Mouse (Mus musculus): Measurements from ENCODE around the gene Naaladl1. TPM values are rescaled to one million over a fixed set of nuclear protein-coding genes. Genes with fewer than 3 reads are reported as not detected.

The Naaladl1 gene
- polyA plus RNA-seq, 1 experiment from 2014 or later, result 0.64 TPM

GRCm38 (mm10) chr19:6139701-6140100, 34.1 kb downstream of the Naaladl1 start:
- no peaks in the 10 kb centered on the region for H3K9me3 ChIP-seq
- peak overlapping the region; percentile 59 for H3K4me3 ChIP-seq
- no peak for ATAC-seq (ENCODE audit: insufficient number of reproducible peaks, insufficient read depth, low FRiP score, low TSS enrichment)
- H3K9ac ChIP-seq, result peak overlapping the region; percentile 85
- H3K27ac ChIP-seq, result no peak overlapping the region
- peaks cover 6% of the 10 kb centered on the region; the same call in 1 of the 2 replicates for H3K4me1 ChIP-seq
- WGBS, result 95% methylated on average over 6 of the region's 6 CpGs
- peak overlapping the region; percentile 67 for H3K4me2 ChIP-seq (replicated peaks)
- H3K27me3 ChIP-seq, result no peaks in the 10 kb centered on the region
- peaks cover 33% of the 10 kb centered on the region for H3K36me3 ChIP-seq

- H3K9me3 ChIP-seq, result no peaks in the 10 kb centered on the region
- H3K27ac ChIP-seq, result peak overlapping the region; percentile 97
- H3K27me3 ChIP-seq, result no peaks in the 10 kb centered on the region
- H3K9ac ChIP-seq, result peak overlapping the region; percentile 85
- H3K4me2 ChIP-seq (replicated peaks), result peak overlapping the region; percentile 67
- peak overlapping the region; percentile 59 for H3K4me3 ChIP-seq
- H3K36me3 ChIP-seq, result peaks cover 27% of the 10 kb centered on the region
- H3K4me1 ChIP-seq, result peaks cover 6% of the 10 kb centered on the region; the same call in 1 of the 2 replicates
- ATAC-seq (ENCODE audit: insufficient number of reproducible peaks, insufficient read depth, low FRiP score, low TSS enrichment), result peak; percentile 54; the same call in 1 of the 2 replicates
- WGBS, result 7% methylated on average over 16 of the region's 16 CpGs
Measured at GRCm38 (mm10) chr19:6140374-6140677, 34.7 kb downstream of the Naaladl1 start.

- H3K9ac ChIP-seq, result peak within 1 kb of the TSS; percentile 85
- peak within 1 kb of the TSS; percentile 59 for H3K4me3 ChIP-seq
- H3K27me3 ChIP-seq, result no peaks in the 10 kb centered on the region
- peak within 1 kb of the TSS; percentile 97 for H3K27ac ChIP-seq
- peaks cover 6% of the 10 kb centered on the region; the same call in 1 of the 2 replicates for H3K4me1 ChIP-seq
- peak within 1 kb of the TSS; percentile 67 for H3K4me2 ChIP-seq (replicated peaks)
- H3K36me3 ChIP-seq, result peaks cover 22% of the 10 kb centered on the region
- no peaks in the 10 kb centered on the region for H3K9me3 ChIP-seq
- ATAC-seq (ENCODE audit: insufficient number of reproducible peaks, insufficient read depth, low FRiP score, low TSS enrichment), result peak; percentile 92
- WGBS, result under 1% methylated on average over 67 of the region's 68 CpGs
Measured at GRCm38 (mm10) chr19:6140678-6141393, 35.3 kb downstream of the Naaladl1 start, which contains the start of gene Batf2. Gene Batf2, plus strand, starts transcription at chr19:6140983.

- Histone ChIP-seq H3K27me3 (no peaks in the 10 kb centered on the region), H3K4me3 (peak within 1 kb of the TSS; percentile 59), H3K36me3 (peaks cover 17% of the 10 kb centered on the region), H3K27ac (peak within 1 kb of the TSS; percentile 97), H3K4me2 (replicated peaks) (peak within 1 kb of the TSS; percentile 67), H3K4me1 (peaks cover 6% of the 10 kb centered on the region; the same call in 1 of the 2 replicates), H3K9me3 (no peaks in the 10 kb centered on the region), H3K9ac (peak within 1 kb of the TSS; percentile 85)
- WGBS, result under 1% methylated on average over 15 of the region's 15 CpGs
- peak; percentile 61 for ATAC-seq (ENCODE audit: insufficient number of reproducible peaks, insufficient read depth, low FRiP score, low TSS enrichment)
Measured at GRCm38 (mm10) chr19:6141394-6141749, 35.8 kb downstream of the Naaladl1 start, which contains the start of gene Arl2. Gene Arl2, minus strand, starts transcription at chr19:6141548.

GRCm38 (mm10) chr19:6144842-6145241, 39.3 kb downstream of the Naaladl1 start:
- H3K4me1 ChIP-seq, result peaks cover 4% of the 10 kb centered on the region; the same call in 1 of the 2 replicates
- no peak for ATAC-seq (ENCODE audit: insufficient number of reproducible peaks, insufficient read depth, low FRiP score, low TSS enrichment)
- no peaks in the 10 kb centered on the region for H3K9me3 ChIP-seq
- H3K36me3 ChIP-seq, result no peaks in the 10 kb centered on the region
- H3K4me2 ChIP-seq (replicated peaks), result no peak overlapping the region
- WGBS, result 76% methylated on average over 5 of the region's 5 CpGs
- H3K9ac ChIP-seq, result no peak overlapping the region
- no peaks in the 10 kb centered on the region for H3K27me3 ChIP-seq
- H3K4me3 ChIP-seq, result no peak overlapping the region
- H3K27ac ChIP-seq, result no peak overlapping the region

- Histone ChIP-seq H3K4me1 (no peaks in the 10 kb centered on the region), H3K27me3 (0 out of 2 replicates have a peak, but pooled peaks cover 3% of the 10 kb centered on the region), H3K27ac (no peak overlapping the region), H3K9ac (no peak overlapping the region), H3K9me3 (no peaks in the 10 kb centered on the region), H3K36me3 (no peaks in the 10 kb centered on the region), H3K4me3 (no peak overlapping the region), H3K4me2 (replicated peaks) (no peak overlapping the region)
- WGBS, result 81% methylated on average over 9 of the region's 9 CpGs
- ATAC-seq (ENCODE audit: insufficient number of reproducible peaks, insufficient read depth, low FRiP score, low TSS enrichment), result no peak
Measured at GRCm38 (mm10) chr19:6155174-6155573, 49.6 kb downstream of the Naaladl1 start.

- H3K9me3 ChIP-seq, result no peaks in the 10 kb centered on the region
- no peak overlapping the region for H3K27ac ChIP-seq
- no peak overlapping the region for H3K9ac ChIP-seq
- H3K4me3 ChIP-seq, result no peak overlapping the region
- H3K4me1 ChIP-seq, result no peaks in the 10 kb centered on the region
- no peak overlapping the region for H3K4me2 ChIP-seq (replicated peaks)
- H3K36me3 ChIP-seq, result no peaks in the 10 kb centered on the region
- WGBS, result 56% methylated on average over 8 of the region's 8 CpGs
- 0 out of 2 replicates have a peak, but pooled peaks cover 3% of the 10 kb centered on the region for H3K27me3 ChIP-seq
- no peak for ATAC-seq (ENCODE audit: insufficient number of reproducible peaks, insufficient read depth, low FRiP score, low TSS enrichment)
Measured at GRCm38 (mm10) chr19:6156372-6156771, 50.8 kb downstream of the Naaladl1 start.

- no peaks in the 10 kb centered on the region for H3K4me1 ChIP-seq
- H3K9ac ChIP-seq, result no peak overlapping the region
- 74% methylated on average over 6 of the region's 6 CpGs for WGBS
- no peaks in the 10 kb centered on the region for H3K36me3 ChIP-seq
- H3K27me3 ChIP-seq, result no peaks in the 10 kb centered on the region
- no peak overlapping the region for H3K27ac ChIP-seq
- no peaks in the 10 kb centered on the region for H3K9me3 ChIP-seq
- no peak overlapping the region for H3K4me3 ChIP-seq
- ATAC-seq (ENCODE audit: insufficient number of reproducible peaks, insufficient read depth, low FRiP score, low TSS enrichment), result no peak
- no peak overlapping the region for H3K4me2 ChIP-seq (replicated peaks)
Measured at GRCm38 (mm10) chr19:6157220-6157619, 51.6 kb downstream of the Naaladl1 start.

- Histone ChIP-seq H3K27ac (no peak overlapping the region), H3K4me2 (replicated peaks) (no peak overlapping the region), H3K27me3 (no peaks in the 10 kb centered on the region), H3K9me3 (no peaks in the 10 kb centered on the region), H3K9ac (no peak overlapping the region), H3K4me1 (no peaks in the 10 kb centered on the region), H3K36me3 (no peaks in the 10 kb centered on the region), H3K4me3 (no peak overlapping the region)
- ATAC-seq (ENCODE audit: insufficient number of reproducible peaks, insufficient read depth, low FRiP score, low TSS enrichment), result no peak
- 71% methylated on average over 10 of the region's 10 CpGs for WGBS
Measured at GRCm38 (mm10) chr19:6163872-6164547, 58.4 kb downstream of the Naaladl1 start.

Other genes with a start within 250 kb of the Naaladl1 start
- 35.3 and 41.4 TPM in 2 replicates for gene Frmd8, start 230.5 kb upstream of the Naaladl1 start, polyA plus RNA-seq (2016; fragmentation: Nextera tagmentation; extraction: Ambion mirVana)
- 2.0 and 3.1 TPM in 2 replicates for gene Slc25a45, start 228.0 kb upstream of the Naaladl1 start, polyA plus RNA-seq (2016; fragmentation: Nextera tagmentation; extraction: Ambion mirVana)
- gene Tigd3, start 211.6 kb upstream of the Naaladl1 start, polyA plus RNA-seq (2016; fragmentation: Nextera tagmentation; extraction: Ambion mirVana), result 5.3 and 6.3 TPM in 2 replicates
- 192 and 207 TPM in 2 replicates for gene Dpf2, start 192.8 kb upstream of the Naaladl1 start, polyA plus RNA-seq (2016; fragmentation: Nextera tagmentation; extraction: Ambion mirVana)
- 3.6 and 4.2 TPM in 2 replicates for gene Cdc42ep2, start 181.0 kb upstream of the Naaladl1 start, polyA plus RNA-seq (2016; fragmentation: Nextera tagmentation; extraction: Ambion mirVana)
- 80.5 and 82.9 TPM in 2 replicates for gene Pola2, start 141.6 kb upstream of the Naaladl1 start, polyA plus RNA-seq (2016; fragmentation: Nextera tagmentation; extraction: Ambion mirVana)
- not detected in 2 replicates for gene Slc22a20, start 119.6 kb upstream of the Naaladl1 start, polyA plus RNA-seq (2016; fragmentation: Nextera tagmentation; extraction: Ambion mirVana)
- gene Capn1, start 89.9 kb upstream of the Naaladl1 start, polyA plus RNA-seq (2016; fragmentation: Nextera tagmentation; extraction: Ambion mirVana), result 7.0 and 7.7 TPM in 2 replicates
- 26.4 and 29.8 TPM in 2 replicates for gene Syvn1, start 59.2 kb upstream of the Naaladl1 start, polyA plus RNA-seq (2016; fragmentation: Nextera tagmentation; extraction: Ambion mirVana)
- gene Mrpl49, start 48.0 kb upstream of the Naaladl1 start, polyA plus RNA-seq (2016; fragmentation: Nextera tagmentation; extraction: Ambion mirVana), result 79.3 and 79.4 TPM in 2 replicates
- 703 and 704 TPM in 2 replicates for gene Fau, start 47.9 kb upstream of the Naaladl1 start, polyA plus RNA-seq (2016; fragmentation: Nextera tagmentation; extraction: Ambion mirVana)
- 38.1 and 39.3 TPM in 2 replicates for gene Znhit2, start 44.6 kb upstream of the Naaladl1 start, polyA plus RNA-seq (2016; fragmentation: Nextera tagmentation; extraction: Ambion mirVana)
- gene Tm7sf2, start 37.4 kb upstream of the Naaladl1 start, polyA plus RNA-seq (2016; fragmentation: Nextera tagmentation; extraction: Ambion mirVana), result 31.9 and 33.2 TPM in 2 replicates
- 76.0 and 78.4 TPM in 2 replicates for gene Vps51, start 28.6 kb upstream of the Naaladl1 start, polyA plus RNA-seq (2016; fragmentation: Nextera tagmentation; extraction: Ambion mirVana)
- not detected in 2 replicates for gene Tmem262, start 25.7 kb upstream of the Naaladl1 start, polyA plus RNA-seq (2016; fragmentation: Nextera tagmentation; extraction: Ambion mirVana)
- 1.2 and 2.0 TPM in 2 replicates for gene Gm28374, start 23.5 kb upstream of the Naaladl1 start, polyA plus RNA-seq (2016; fragmentation: Nextera tagmentation; extraction: Ambion mirVana)
- 75.5 and 80.8 TPM in 2 replicates for gene Zfpl1, start 20.8 kb upstream of the Naaladl1 start, polyA plus RNA-seq (2016; fragmentation: Nextera tagmentation; extraction: Ambion mirVana)
- 40.6 TPM in 2 replicates for gene Cdca5, start 20.8 kb upstream of the Naaladl1 start, polyA plus RNA-seq (2016; fragmentation: Nextera tagmentation; extraction: Ambion mirVana)
- 0.43 and 0.50 TPM in 2 replicates for gene AC131692.1, start 11.4 kb upstream of the Naaladl1 start, polyA plus RNA-seq (2016; fragmentation: Nextera tagmentation; extraction: Ambion mirVana)
- gene Sac3d1, start 12.9 kb downstream of the Naaladl1 start, polyA plus RNA-seq (2016; fragmentation: Nextera tagmentation; extraction: Ambion mirVana), result 55.6 and 58.8 TPM in 2 replicates
- gene Snx15, start 22.5 kb downstream of the Naaladl1 start, polyA plus RNA-seq (2016; fragmentation: Nextera tagmentation; extraction: Ambion mirVana), result 33.6 and 35.8 TPM in 2 replicates
- gene Batf2, start 35.2 kb downstream of the Naaladl1 start, polyA plus RNA-seq (2016; fragmentation: Nextera tagmentation; extraction: Ambion mirVana), result not detected in 2 replicates
- gene Arl2, start 35.8 kb downstream of the Naaladl1 start, polyA plus RNA-seq (2016; fragmentation: Nextera tagmentation; extraction: Ambion mirVana), result 100 and 102 TPM in 2 replicates
- gene Majin, start 78.6 kb downstream of the Naaladl1 start, polyA plus RNA-seq (2016; fragmentation: Nextera tagmentation; extraction: Ambion mirVana), result not detected in 2 replicates
- 2.3 and 3.1 TPM in 2 replicates for gene Gpha2, start 120.6 kb downstream of the Naaladl1 start, polyA plus RNA-seq (2016; fragmentation: Nextera tagmentation; extraction: Ambion mirVana)
- 34.5 and 40.1 TPM in 2 replicates for gene Ppp2r5b, start 130.1 kb downstream of the Naaladl1 start, polyA plus RNA-seq (2016; fragmentation: Nextera tagmentation; extraction: Ambion mirVana)
- 11.7 and 12.0 TPM in 2 replicates for gene Atg2a, start 135.9 kb downstream of the Naaladl1 start, polyA plus RNA-seq (2016; fragmentation: Nextera tagmentation; extraction: Ambion mirVana)
- 76.6 and 77.6 TPM in 2 replicates for gene Ehd1, start 170.9 kb downstream of the Naaladl1 start, polyA plus RNA-seq (2016; fragmentation: Nextera tagmentation; extraction: Ambion mirVana)
- gene Cdc42bpg, start 200.7 kb downstream of the Naaladl1 start, polyA plus RNA-seq (2016; fragmentation: Nextera tagmentation; extraction: Ambion mirVana), result 0.65 and 0.95 TPM in 2 replicates
- 107 and 111 TPM in 2 replicates for gene Men1, start 229.2 kb downstream of the Naaladl1 start, polyA plus RNA-seq (2016; fragmentation: Nextera tagmentation; extraction: Ambion mirVana)
- gene Map4k2, start 235.4 kb downstream of the Naaladl1 start, polyA plus RNA-seq (2016; fragmentation: Nextera tagmentation; extraction: Ambion mirVana), result 15.6 and 16.8 TPM in 2 replicates

All from embryonic facial prominence, embryonic 12.5 days (tissue).